Mouse (Mus musculus) telencephalon, adult 2 months (tissue): ENCODE data around the gene Xrcc4.

Experiments
- DNase-seq: peaks from one replicate; pipeline ENCODE4 v3.0.0-alpha.2; 2011; ENCODE audit warnings: low read depth, low spot score

Gene Xrcc4

DNA sequence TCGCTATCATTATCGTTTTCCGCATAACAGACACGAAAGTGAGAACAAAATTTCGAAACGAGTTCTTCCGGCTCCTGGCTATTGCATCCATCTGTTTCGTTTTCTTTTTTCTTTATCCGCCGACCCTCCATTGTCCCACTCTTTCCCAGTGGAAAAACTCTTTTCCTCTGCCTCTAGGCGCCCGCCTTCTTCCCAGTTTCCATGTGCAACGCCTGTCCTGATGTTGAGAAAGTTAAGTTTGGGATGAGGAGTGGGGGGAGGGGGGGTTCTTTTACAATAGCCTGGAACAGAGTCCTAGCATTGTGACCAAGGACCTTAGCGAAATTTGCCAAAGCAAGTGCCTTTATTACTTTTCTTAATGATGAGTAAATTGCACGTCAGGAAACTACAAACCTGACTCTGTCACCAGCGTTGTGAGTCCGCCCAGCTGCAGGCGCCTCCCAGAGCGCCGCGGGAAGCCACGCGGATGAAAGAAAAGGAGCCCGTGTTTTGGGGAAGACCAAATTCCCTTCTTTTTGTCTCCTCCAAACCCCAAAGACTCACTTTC is 349.6 kb downstream of the Xrcc4 start:
- DNase-seq: no peak

DNA sequence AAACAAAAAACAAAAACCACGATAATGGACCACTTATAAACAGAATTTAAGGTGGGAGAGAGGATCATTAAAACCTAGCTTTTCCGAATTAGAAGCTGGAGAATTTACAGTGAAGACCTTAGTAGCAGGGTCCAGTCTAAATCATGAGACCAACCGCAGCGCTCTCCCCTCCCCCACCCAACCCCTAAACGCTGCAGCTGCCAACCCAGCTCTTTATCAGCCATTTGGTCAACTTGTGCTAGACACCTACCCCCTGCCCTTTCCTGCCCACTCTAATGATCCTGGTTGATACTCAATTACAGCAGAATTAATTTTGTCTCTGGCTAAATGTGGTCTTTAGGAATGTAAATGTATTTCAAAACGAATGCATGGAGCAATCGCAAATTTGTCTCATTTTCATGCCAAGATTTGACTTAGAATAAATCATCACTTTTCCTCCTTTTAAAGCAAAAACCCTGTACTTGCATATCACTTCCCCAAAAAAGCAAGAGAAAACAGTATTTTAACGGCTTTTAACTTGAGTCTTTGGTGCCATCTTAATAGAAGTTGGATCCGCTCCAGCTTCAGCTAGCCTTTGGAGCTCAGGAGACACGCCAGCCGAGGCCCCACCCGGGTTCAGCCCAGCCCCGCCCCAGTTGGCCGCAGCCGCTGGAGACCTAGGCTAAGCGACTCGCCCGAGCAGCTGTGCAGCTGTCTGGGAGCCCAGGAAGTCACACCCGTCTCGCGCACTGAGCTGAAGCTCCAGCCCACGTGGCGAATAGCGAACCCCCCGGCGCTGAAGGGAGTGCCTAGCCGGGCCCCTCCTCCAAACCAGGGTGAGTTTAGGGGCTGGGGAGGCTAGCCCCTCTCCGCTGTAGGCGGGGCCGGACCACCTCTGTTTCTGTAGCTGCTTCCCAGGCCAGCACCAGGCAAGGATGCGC is 350.4 kb downstream of the Xrcc4 start:
- no peak for DNase-seq

DNA sequence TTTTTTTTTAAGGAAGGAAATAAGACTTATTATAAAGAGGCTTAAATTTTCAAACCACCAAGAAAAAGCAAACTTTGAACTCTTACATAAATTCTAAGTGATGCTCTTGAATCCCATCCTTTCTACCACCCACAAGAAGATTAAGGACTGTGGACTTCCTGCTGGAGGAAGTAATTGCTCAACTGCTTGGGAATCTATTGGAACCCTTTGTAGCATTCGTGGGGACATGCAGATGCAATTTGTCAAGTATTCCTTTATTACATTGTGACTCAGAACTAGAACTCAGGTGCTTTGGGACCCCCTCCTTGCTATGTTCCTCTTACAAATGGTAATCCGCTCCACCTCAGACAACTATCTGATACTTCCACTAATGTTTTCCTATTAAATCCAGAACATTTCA is 351.1 kb downstream of the Xrcc4 start:
- no peak for DNase-seq

DNA sequence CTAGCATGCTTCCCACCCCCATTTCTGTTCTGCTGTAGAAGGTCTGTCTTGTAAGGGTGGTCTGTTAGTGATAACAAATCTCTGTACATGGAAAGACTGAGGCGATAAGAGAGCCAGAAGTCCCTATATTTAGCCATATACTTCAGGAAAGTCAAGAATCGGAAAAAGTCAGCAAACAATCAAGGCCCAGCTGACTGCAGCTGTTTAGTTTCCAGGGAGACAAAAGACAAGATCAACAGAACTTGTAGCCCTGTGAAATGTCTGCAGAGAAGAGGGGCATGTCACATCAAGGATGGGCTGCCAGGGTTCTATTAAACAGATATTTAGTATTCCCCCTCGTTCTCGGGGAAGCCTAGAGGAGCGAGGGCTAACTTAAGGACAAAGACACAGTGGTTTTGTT is 354.3 kb downstream of the Xrcc4 start:
- no peak for DNase-seq

DNA sequence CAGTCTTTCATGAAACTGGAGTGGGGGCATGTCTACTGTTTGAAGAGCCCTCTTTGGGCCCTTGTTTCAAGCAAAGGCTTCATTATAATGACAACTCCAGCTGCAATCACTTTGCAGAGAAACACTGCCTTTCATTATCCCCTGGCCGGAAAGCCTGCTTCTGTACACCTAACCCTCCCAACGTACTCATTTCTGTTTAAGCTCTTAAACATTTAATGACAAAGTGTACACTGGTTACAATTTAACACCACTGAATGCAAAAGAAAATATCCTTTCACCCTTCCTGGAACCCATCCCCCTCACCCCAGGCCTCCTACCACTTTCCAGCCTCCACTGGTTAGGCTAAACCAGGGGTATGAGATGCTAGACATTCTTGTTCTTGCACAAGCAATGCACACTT is 362.9 kb downstream of the Xrcc4 start:
- DNase-seq: no peak
